In genomic region chr4:123082283-123083163, GRCm38 (mm10) we compare ENCODE assay signal across 9 mouse cellular contexts. TPM values are rescaled to one million over a fixed set of nuclear protein-coding genes. Genes with fewer than 3 reads are reported as not detected.
DNase-seq lines count a peak whose midpoint lies in the region; ATAC-seq and TF ChIP-seq lines count a peak whose summit lies in the region.
"Had no signal": no experiment of that assay in that cellular context is flagged by ENCODE, and none has a peak within 500 bp of the region (broad histone marks: within the 10 kb centered on the region; RNA-seq: fewer than 3 reads in every experiment).

No protein-coding gene starts in this region.

- intact Hi-C loops in gastrocnemius, postnatal 14 days (cut with DNase I; ENCODE audit: low total_unique reads), result loop anchor here (10.0 kb wide), 1 partner anchor 188 kb away; no protein-coding TSS in a partner anchor

- no peaks in the 10 kb centered on the region for H3K4me1 ChIP-seq in intestine, embryonic 16.5 days (ENCODE audit: control insufficient read depth, insufficient read depth, low read length)
- no peaks in the 10 kb centered on the region; the same call in 1 of the 2 replicates for H3K4me1 ChIP-seq in stomach, embryonic 16.5 days (ENCODE audit: control insufficient read depth, insufficient read depth, low read length)

- WGBS in intestine, embryonic 16.5 days, result 77% methylated on average over 20 of the region's 20 CpGs
- WGBS in stomach, embryonic 16.5 days, result 69% methylated on average over 20 of the region's 20 CpGs

- H3K27me3 ChIP-seq in Patski, result no peaks in the 10 kb centered on the region
- no peaks in the 10 kb centered on the region for H3K27me3 ChIP-seq in intestine, embryonic 16.5 days (replicated peaks; ENCODE audit: control insufficient read depth, insufficient read depth, low read length)
- H3K27me3 ChIP-seq in stomach, embryonic 16.5 days (ENCODE audit: control insufficient read depth, insufficient read depth, low read length), result no peaks in the 10 kb centered on the region

- H3K9ac ChIP-seq in intestine, embryonic 16.5 days (ENCODE audit: low read depth, low read length), result no peak overlapping the region
- no peak overlapping the region for H3K9ac ChIP-seq in stomach, embryonic 16.5 days (ENCODE audit: low read length)

- DNase-seq in 3134 (ENCODE audit: extremely low read depth, insufficient read length, low spot score), result peak; percentile 26
- DNase-seq in Patski (ENCODE audit: low read depth, low spot score), result no peak
- DNase-seq in cerebellum, postnatal 36 days, result peak; percentile 61 to 65
- peak; percentile 43 for DNase-seq in gastrocnemius, postnatal 14 days
- DNase-seq in liver, result peak; percentile 44
- DNase-seq in naive thymus-derived CD4-positive, alpha-beta T cell, adult 2 months (ENCODE audit: low read depth), result peak; percentile 83

- no peak overlapping the region for H3K27ac ChIP-seq in intestine, embryonic 16.5 days (ENCODE audit: low read length)
- H3K27ac ChIP-seq in stomach, embryonic 16.5 days (ENCODE audit: low read length), result no peak overlapping the region

- CTCF ChIA-PET in Patski (lab: Charles Lee), result interaction anchor here (0.7 to 3.0 kb wide), 2 partner anchors 12 to 86 kb away, joined by 3 to 22 read pairs; partner anchors contain the start of gene Mycl

- no peak overlapping the region for H3K4me3 ChIP-seq in intestine, embryonic 16.5 days (ENCODE audit: low read length)
- no peak overlapping the region for H3K4me3 ChIP-seq in stomach, embryonic 16.5 days (replicated peaks; ENCODE audit: low read length)
- H3K4me3 ChIP-seq: erythroblast, embryonic 14.5 days had no signal

- H3K36me3 ChIP-seq in intestine, embryonic 16.5 days (ENCODE audit: control insufficient read depth, insufficient read depth, low read length), result no peaks in the 10 kb centered on the region
- no peaks in the 10 kb centered on the region for H3K36me3 ChIP-seq in stomach, embryonic 16.5 days (ENCODE audit: control insufficient read depth, insufficient read depth, low read length)

- POLR2A ChIA-PET in Patski (lab: Charles Lee), result no interaction called here

- in situ Hi-C loops in Patski (cut with MboI; ENCODE audit: low pct_unique_long_range_greater_than_20kb), result loop anchor here (5.0 to 25.0 kb wide), 2 partner anchors 85 to 1845 kb away; partner anchors contain the start of gene Mycl

- ATAC-seq in Patski, result no peak
- peak; percentile 49 for ATAC-seq in intestine, embryonic 16.5 days
- ATAC-seq in stomach, embryonic 16.5 days (ENCODE audit: insufficient read depth, low FRiP score), result peak; percentile 47; the same call in 1 of the 2 replicates

- TF ChIP-seq CTCF in Patski (IDR thresholded peaks at IDR 0.05), result peak; percentile 82

- no peak overlapping the region for H3K4me2 ChIP-seq in intestine, embryonic 16.5 days (ENCODE audit: low read depth, low read length)
- no peak overlapping the region for H3K4me2 ChIP-seq in stomach, embryonic 16.5 days (ENCODE audit: low read depth, low read length)

- H3K9me3 ChIP-seq in intestine, embryonic 16.5 days (ENCODE audit: control insufficient read depth, low read length), result no peaks in the 10 kb centered on the region
- H3K9me3 ChIP-seq in stomach, embryonic 16.5 days (replicated peaks; ENCODE audit: control insufficient read depth, low read length), result no peaks in the 10 kb centered on the region

RNA-seq across cellular contexts. Expression of gene Bmp8b, which starts 22.4 kb away (rescaled TPM):
- polyA plus RNA-seq in Patski (2021), result 0.06 TPM
- total RNA-seq in gastrocnemius, postnatal 14 days (2021), result not detected
- 0.29 and 0.47 TPM in 2 replicates for polyA plus RNA-seq in intestine, embryonic 16.5 days (2015; fragmentation: Nextera tagmentation; extraction: Ambion mirVana)
- 0.50 and 0.67 TPM in 2 replicates for polyA plus RNA-seq in stomach, embryonic 16.5 days (2015; fragmentation: Nextera tagmentation; extraction: Ambion mirVana)
- polyA plus RNA-seq: erythroblast, embryonic 14.5 days had no signal

RNA-seq across cellular contexts. Expression of gene Oxct2b, which starts 33.5 kb away (rescaled TPM):
- not detected for polyA plus RNA-seq in Patski (2021)
- total RNA-seq in gastrocnemius, postnatal 14 days (2021), result not detected
- 0.13 TPM in 1 of 2 replicates, not detected in the other for polyA plus RNA-seq in intestine, embryonic 16.5 days (2015; fragmentation: Nextera tagmentation; extraction: Ambion mirVana)
- 0.22 TPM in 1 of 2 replicates, not detected in the other for polyA plus RNA-seq in stomach, embryonic 16.5 days (2015; fragmentation: Nextera tagmentation; extraction: Ambion mirVana)
- polyA plus RNA-seq: erythroblast, embryonic 14.5 days had no signal

RNA-seq across cellular contexts. Expression of gene Ppie, which starts 57.2 kb away (rescaled TPM):
- 37.2 TPM for polyA plus RNA-seq in Patski (2021)
- 10 to 100 TPM; 16.2 to 18.8 TPM for total RNA-seq in gastrocnemius, postnatal 14 days (2021)
- 76.1 and 84.1 TPM in 2 replicates for polyA plus RNA-seq in intestine, embryonic 16.5 days (2015; fragmentation: Nextera tagmentation; extraction: Ambion mirVana)
- 79.4 and 85.4 TPM in 2 replicates for polyA plus RNA-seq in stomach, embryonic 16.5 days (2015; fragmentation: Nextera tagmentation; extraction: Ambion mirVana)
